Mouse (Mus musculus) G1E-ER4 (cell line): Measurements from ENCODE around the gene Stap2. TPM values are rescaled to one million over a fixed set of nuclear protein-coding genes. Genes with fewer than 3 reads are reported as not detected.

Source experiments
- GATA1 ChIP-seq: IDR thresholded peaks from one replicate; pipeline ENCODE4 v1.8.0; 2012; ENCODE audit warnings: low read length, inconsistent platforms
- polyA plus RNA-seq: library from polyadenylated mRNA; stranded (reverse); fragments of >175 nt; gene quantifications from 2 replicates; pipeline ENCODE4 v1.2.3, GENCODE M21; 2012

Stap2 gene
- polyA plus RNA-seq, 1 experiment: 0.06 TPM

- TF ChIP-seq GATA1: no peak
These were observed 11.7 kb upstream of the Stap2 start for GRCm38 (mm10) chr17:56016793-56017785.

GRCm38 (mm10) chr17:56016382-56016781 lies 11.0 kb upstream of the Stap2 start:
- TF ChIP-seq GATA1: no peak

GRCm38 (mm10) chr17:56015293-56015692 lies 9.9 kb upstream of the Stap2 start:
- no peak for TF ChIP-seq GATA1

- no peak for TF ChIP-seq GATA1
These were observed 6.1 kb upstream of the Stap2 start for GRCm38 (mm10) chr17:56011441-56011840.

- no peak for TF ChIP-seq GATA1
These were observed 5.3 kb upstream of the Stap2 start for GRCm38 (mm10) chr17:56010681-56011080.

- TF ChIP-seq GATA1: no peak
These were observed 4.9 kb upstream of the Stap2 start for GRCm38 (mm10) chr17:56010255-56010654.

GRCm38 (mm10) chr17:56009962-56010240 lies 4.5 kb upstream of the Stap2 start:
- TF ChIP-seq GATA1: no peak

- no peak for TF ChIP-seq GATA1
These were observed 3.9 kb upstream of the Stap2 start for GRCm38 (mm10) chr17:56009088-56009961.

GRCm38 (mm10) chr17:56008356-56009087 lies 3.1 kb upstream of the Stap2 start:
- no peak for TF ChIP-seq GATA1

GRCm38 (mm10) chr17:56007444-56008355 lies 2.3 kb upstream of the Stap2 start:
- TF ChIP-seq GATA1: no peak

- no peak for TF ChIP-seq GATA1
These were observed 1.6 kb upstream of the Stap2 start for GRCm38 (mm10) chr17:56006956-56007355.

- TF ChIP-seq GATA1: no peak
These were observed 2.4 kb downstream of the Stap2 start for GRCm38 (mm10) chr17:56003000-56003399.

GRCm38 (mm10) chr17:55999794-56000499 lies 5.4 kb downstream of the Stap2 start:
- no peak for TF ChIP-seq GATA1

GRCm38 (mm10) chr17:55996007-55996406 lies 9.4 kb downstream of the Stap2 start:
- no peak for TF ChIP-seq GATA1
